Mouse (Mus musculus): ENCODE results near the gene Cep85l. TPM values are rescaled to one million over a fixed set of nuclear protein-coding genes. Genes with fewer than 3 reads are reported as not detected.

Gene Cep85l
- polyA plus RNA-seq, 1 experiment from 2014 or later = 5.1 TPM

DNA sequence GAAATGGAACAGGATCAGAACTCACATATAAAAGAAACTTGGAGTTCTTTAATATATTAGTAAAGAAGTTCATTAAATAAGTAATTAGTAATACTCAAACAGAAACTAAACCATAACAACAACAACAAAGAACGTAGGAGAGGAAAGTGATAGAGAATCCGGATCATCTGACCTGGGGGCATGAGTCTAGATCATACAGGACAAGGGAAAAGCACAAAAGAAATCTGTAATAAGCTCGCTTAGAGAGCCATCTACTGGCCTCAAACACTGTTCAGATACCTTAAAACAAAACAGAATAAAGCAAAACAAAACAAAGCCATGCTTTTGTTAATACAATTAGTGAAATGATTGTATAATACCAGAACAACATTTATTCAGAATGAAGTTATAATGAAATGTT, 73.9 kb downstream of the Cep85l start:
- Histone ChIP-seq H3K27ac (no peak overlapping the region), H3K4me2 (no peak overlapping the region), H3K9ac (no peak overlapping the region), H3K36me3 (peaks cover 6% of the 10 kb centered on the region; the same call in 1 of the 2 replicates), H3K27me3 (no peaks in the 10 kb centered on the region), H3K4me1 (replicated peaks) (no peaks in the 10 kb centered on the region), H3K4me3 (no peak overlapping the region), H3K9me3 (replicated peaks) (no peaks in the 10 kb centered on the region)
- 35% methylated on average over 3 of the region's 3 CpGs for WGBS
- ATAC-seq (replicated peaks; ENCODE audit: insufficient number of reproducible peaks, insufficient read depth, low FRiP score, low read depth) = no peak

DNA sequence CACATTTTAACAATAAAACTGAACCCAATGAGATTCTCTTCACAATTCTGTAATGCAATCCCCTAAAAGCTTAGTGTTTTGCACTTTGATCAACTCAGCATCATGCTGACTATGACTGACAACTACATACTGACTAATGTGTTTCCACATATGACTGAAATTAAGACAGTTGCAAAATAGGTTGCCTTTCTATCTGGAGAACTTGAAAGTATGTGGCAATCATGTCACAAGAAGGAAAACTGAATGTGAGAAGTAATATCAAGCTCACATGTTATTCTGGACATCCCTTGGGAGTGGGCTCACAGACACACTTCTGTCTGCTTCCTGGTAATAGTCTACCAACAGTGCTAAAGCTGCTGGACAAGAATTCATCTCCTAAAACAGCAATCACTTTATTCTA, 94.6 kb downstream of the Cep85l start:
- Histone ChIP-seq H3K9ac (no peak overlapping the region), H3K4me1 (replicated peaks) (no peaks in the 10 kb centered on the region), H3K4me3 (no peak overlapping the region), H3K36me3 (peaks cover 11% of the 10 kb centered on the region; the same call in 1 of the 2 replicates), H3K27ac (no peak overlapping the region), H3K4me2 (no peak overlapping the region), H3K9me3 (replicated peaks) (no peaks in the 10 kb centered on the region), H3K27me3 (no peaks in the 10 kb centered on the region)
- ATAC-seq (replicated peaks; ENCODE audit: insufficient number of reproducible peaks, insufficient read depth, low FRiP score, low read depth) = no peak

DNA sequence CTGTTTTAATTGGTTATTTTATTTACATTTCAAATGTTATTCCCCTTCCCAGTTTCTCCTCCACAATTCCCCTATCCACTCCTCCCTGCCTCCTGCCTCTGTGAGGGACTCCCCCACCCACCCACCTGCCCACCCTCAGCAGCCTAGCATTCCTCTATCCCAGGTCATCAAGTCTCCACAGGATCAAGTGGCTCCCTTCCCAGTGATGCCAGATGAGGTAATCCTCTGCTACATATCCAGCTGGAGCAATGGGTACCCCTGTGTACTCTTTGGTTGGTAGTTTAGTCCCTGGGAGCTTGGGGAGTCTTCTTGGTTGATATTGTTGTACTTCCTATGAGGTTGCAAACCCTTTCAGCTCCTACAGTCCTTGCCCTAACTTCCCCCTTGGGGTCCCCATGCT, 107.5 kb downstream of the Cep85l start:
- Histone ChIP-seq H3K9ac (no peak overlapping the region), H3K36me3 (peaks cover 1% of the 10 kb centered on the region; the same call in 1 of the 2 replicates), H3K9me3 (replicated peaks) (no peaks in the 10 kb centered on the region), H3K27me3 (no peaks in the 10 kb centered on the region), H3K4me1 (replicated peaks) (no peaks in the 10 kb centered on the region), H3K27ac (no peak overlapping the region), H3K4me2 (no peak overlapping the region), H3K4me3 (no peak overlapping the region)
- no peak for ATAC-seq (replicated peaks; ENCODE audit: insufficient number of reproducible peaks, insufficient read depth, low FRiP score, low read depth)

DNA sequence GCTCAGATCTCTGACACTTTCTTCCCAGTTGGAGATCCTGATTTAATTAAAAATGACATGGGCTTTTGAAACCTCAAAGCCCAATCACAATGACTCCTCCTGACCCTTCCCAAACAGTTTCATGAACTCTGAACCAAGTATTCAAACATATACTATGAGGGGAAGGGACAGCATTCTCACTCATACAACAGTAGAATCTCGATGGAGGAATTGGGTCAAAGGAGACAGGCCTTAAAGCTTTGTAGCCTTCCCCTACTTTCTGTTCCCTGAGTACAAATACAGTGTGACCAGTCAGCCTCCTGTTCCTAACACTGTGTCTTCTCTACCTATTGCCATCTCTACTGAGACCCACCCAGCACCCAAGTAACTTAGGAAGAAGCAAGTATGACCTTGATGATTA, 117.7 kb downstream of the Cep85l start:
- ATAC-seq (replicated peaks; ENCODE audit: insufficient number of reproducible peaks, insufficient read depth, low FRiP score, low read depth) = no peak
- 58% methylated on average over 1 of the region's 1 CpGs for WGBS

DNA sequence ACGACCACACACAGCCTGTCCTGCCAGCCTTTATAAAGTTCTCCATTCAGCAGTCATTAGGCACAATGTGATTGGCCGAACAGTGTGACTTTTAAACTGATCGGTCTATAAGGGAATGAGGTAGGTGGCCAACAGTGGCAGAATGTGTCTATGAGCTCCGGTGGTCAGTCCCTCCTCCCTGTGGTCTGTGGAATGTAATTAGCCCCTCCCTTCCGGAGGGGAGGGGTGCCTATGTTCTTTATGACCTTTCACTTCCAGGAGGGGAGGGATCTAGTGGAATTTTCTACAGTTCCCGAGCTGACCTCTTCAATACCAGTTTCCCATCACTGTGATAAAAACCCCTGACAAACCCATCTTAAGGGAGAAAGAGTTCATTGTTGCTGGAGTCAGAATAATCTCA, 144.4 kb downstream of the Cep85l start:
- no peak overlapping the region for H3K4me2 ChIP-seq
- peaks cover 3% of the 10 kb centered on the region; the same call in 1 of the 2 replicates for H3K4me1 ChIP-seq (replicated peaks)
- H3K4me3 ChIP-seq = no peak overlapping the region
- ATAC-seq (replicated peaks; ENCODE audit: insufficient number of reproducible peaks, insufficient read depth, low FRiP score, low read depth) = no peak
- H3K27me3 ChIP-seq = no peaks in the 10 kb centered on the region
- no peak overlapping the region for H3K27ac ChIP-seq
- 61% methylated on average over 6 of the region's 6 CpGs for WGBS
- H3K9me3 ChIP-seq (replicated peaks) = no peaks in the 10 kb centered on the region
- no peak overlapping the region for H3K9ac ChIP-seq
- no peaks in the 10 kb centered on the region for H3K36me3 ChIP-seq

More for the DNA sequence above, 117.7 kb downstream of the Cep85l start:
- Histone ChIP-seq H3K4me1 (replicated peaks) (no peaks in the 10 kb centered on the region), H3K27ac (no peak overlapping the region), H3K4me2 (no peak overlapping the region), H3K4me3 (no peak overlapping the region), H3K27me3 (no peaks in the 10 kb centered on the region), H3K9ac (no peak overlapping the region), H3K9me3 (replicated peaks) (no peaks in the 10 kb centered on the region), H3K36me3 (no peaks in the 10 kb centered on the region)

DNA sequence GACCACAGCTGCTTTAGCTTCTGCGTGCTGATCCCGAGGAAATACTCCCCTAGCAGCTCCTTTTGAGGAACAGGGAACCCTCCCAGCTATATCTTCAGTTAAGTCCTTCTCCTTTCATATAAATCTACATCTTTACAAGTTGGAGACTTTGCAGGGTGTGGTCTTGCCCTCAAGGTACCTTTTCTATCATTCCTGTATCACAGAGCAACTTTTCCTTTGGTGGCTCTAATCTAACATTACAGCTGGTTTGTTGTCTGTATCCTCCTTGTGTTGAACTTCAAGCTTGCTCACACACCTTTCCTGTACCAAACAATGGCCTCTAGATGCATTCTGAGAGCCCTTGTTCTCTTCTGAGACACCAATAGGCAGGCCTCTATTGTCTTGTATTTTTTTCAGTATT, 145.1 kb downstream of the Cep85l start:
- ATAC-seq (replicated peaks; ENCODE audit: insufficient number of reproducible peaks, insufficient read depth, low FRiP score, low read depth) = no peak
- Histone ChIP-seq H3K36me3 (no peaks in the 10 kb centered on the region), H3K4me3 (no peak overlapping the region), H3K27ac (no peak overlapping the region), H3K4me1 (replicated peaks) (peaks cover 3% of the 10 kb centered on the region; the same call in 1 of the 2 replicates), H3K9me3 (replicated peaks) (no peaks in the 10 kb centered on the region), H3K4me2 (no peak overlapping the region), H3K27me3 (no peaks in the 10 kb centered on the region), H3K9ac (no peak overlapping the region)
- whole genome bisulfite sequencing = 79% methylated on average over 2 of the region's 2 CpGs

DNA sequence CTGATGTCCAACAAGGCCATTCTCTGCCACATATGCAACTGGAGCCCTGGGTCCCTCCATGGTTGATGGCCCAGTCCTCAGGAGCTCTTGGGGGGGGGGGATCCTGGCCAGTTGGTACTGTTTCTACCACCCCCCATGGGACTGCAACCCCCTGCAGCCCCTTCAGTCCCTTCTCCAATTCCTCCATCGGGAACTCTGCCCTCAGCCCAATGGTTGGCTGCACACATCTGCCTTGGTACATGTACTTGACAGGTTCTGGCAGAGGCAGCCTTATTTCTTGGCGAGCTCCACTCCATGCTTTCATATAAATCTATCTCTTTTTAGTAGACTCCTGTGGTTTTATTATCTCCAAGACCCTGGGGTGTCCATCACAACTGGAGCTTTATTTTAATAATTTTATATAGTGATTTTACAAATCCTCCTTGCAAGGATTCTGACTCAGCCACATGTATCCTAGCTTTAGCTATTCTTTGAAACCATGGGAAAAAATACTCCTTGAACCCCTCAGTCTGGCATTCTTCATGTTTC, 145.6 kb downstream of the Cep85l start:
- Histone ChIP-seq H3K4me2 (no peak overlapping the region), H3K4me1 (replicated peaks) (peaks cover 3% of the 10 kb centered on the region; the same call in 1 of the 2 replicates), H3K27me3 (no peaks in the 10 kb centered on the region), H3K27ac (no peak overlapping the region), H3K4me3 (no peak overlapping the region), H3K9ac (no peak overlapping the region), H3K9me3 (replicated peaks) (no peaks in the 10 kb centered on the region), H3K36me3 (no peaks in the 10 kb centered on the region)
- WGBS = 78% methylated on average over 2 of the region's 2 CpGs
- no peak for ATAC-seq (replicated peaks; ENCODE audit: insufficient number of reproducible peaks, insufficient read depth, low FRiP score, low read depth)

DNA sequence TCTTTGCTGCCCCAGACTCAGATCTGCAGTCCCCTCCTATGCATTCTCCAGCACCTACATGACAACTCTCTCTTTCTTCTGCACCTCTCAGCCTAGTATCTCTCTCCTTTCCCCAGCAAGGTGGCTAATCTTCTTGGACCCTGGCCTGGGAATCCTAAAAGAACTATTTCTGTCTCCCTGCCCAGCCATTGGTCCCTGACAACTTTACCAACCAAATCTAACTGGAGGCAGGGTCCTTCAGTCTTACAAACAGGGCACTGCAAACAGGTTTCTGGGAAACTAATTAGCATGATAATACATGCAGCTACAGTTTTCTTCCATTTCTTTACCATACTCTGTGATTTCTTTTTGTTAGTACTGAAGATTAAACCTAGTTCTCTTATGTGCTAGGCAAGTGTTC, 148.9 kb downstream of the Cep85l start:
- Histone ChIP-seq H3K4me3 (no peak overlapping the region), H3K4me2 (no peak overlapping the region), H3K4me1 (replicated peaks) (peaks cover 3% of the 10 kb centered on the region; the same call in 1 of the 2 replicates), H3K27me3 (no peaks in the 10 kb centered on the region), H3K27ac (no peak overlapping the region), H3K9ac (no peak overlapping the region), H3K36me3 (no peaks in the 10 kb centered on the region), H3K9me3 (replicated peaks) (no peaks in the 10 kb centered on the region)
- no peak for ATAC-seq (replicated peaks; ENCODE audit: insufficient number of reproducible peaks, insufficient read depth, low FRiP score, low read depth)

DNA sequence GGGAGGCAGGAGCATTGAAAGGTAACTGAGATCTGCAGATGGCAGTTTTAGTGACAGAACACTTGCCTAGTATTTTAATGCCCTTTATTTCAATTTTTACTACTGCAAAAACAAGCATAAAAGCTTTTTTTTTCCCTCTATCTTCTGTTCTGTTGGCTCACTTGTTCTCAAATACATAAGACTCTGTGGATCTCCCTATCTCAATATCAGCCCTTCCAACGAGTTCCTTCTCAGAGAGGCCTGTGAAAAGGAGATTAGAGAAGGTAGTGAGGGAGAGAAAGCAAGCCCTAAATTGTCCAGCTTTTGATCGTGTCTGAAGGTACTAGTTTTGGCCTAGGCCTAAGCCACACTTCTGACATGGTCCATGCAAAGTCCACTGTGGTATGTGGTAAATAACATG, 150.6 kb downstream of the Cep85l start:
- H3K9me3 ChIP-seq (replicated peaks) = no peaks in the 10 kb centered on the region
- H3K27me3 ChIP-seq = no peaks in the 10 kb centered on the region
- no peak overlapping the region for H3K4me3 ChIP-seq
- WGBS = 48% methylated on average over 2 of the region's 2 CpGs
- no peak overlapping the region for H3K9ac ChIP-seq
- no peak overlapping the region for H3K4me2 ChIP-seq
- no peak for ATAC-seq (replicated peaks; ENCODE audit: insufficient number of reproducible peaks, insufficient read depth, low FRiP score, low read depth)
- H3K4me1 ChIP-seq (replicated peaks) = peaks cover 3% of the 10 kb centered on the region; the same call in 1 of the 2 replicates
- H3K36me3 ChIP-seq = no peaks in the 10 kb centered on the region
- no peak overlapping the region for H3K27ac ChIP-seq

Other genes with a start within 250 kb of the Cep85l start
- 791 and 1,187 TPM in 2 replicates for gene Pln, start 42.3 kb downstream of the Cep85l start, polyA plus RNA-seq (2015; fragmentation: Nextera tagmentation; extraction: Ambion mirVana)
- 56.7 and 65.3 TPM in 2 replicates for gene Asf1a, start 216.8 kb upstream of the Cep85l start, polyA plus RNA-seq (2015; fragmentation: Nextera tagmentation; extraction: Ambion mirVana)